Mouse (Mus musculus): Measurements from ENCODE around the gene B4galnt1.
"Not testable (repeated sequence)": the region's sequence is repeated elsewhere in the genome, so short reads cannot be mapped to it uniquely, and the experiment has no call there.

Gene B4galnt1

DNA sequence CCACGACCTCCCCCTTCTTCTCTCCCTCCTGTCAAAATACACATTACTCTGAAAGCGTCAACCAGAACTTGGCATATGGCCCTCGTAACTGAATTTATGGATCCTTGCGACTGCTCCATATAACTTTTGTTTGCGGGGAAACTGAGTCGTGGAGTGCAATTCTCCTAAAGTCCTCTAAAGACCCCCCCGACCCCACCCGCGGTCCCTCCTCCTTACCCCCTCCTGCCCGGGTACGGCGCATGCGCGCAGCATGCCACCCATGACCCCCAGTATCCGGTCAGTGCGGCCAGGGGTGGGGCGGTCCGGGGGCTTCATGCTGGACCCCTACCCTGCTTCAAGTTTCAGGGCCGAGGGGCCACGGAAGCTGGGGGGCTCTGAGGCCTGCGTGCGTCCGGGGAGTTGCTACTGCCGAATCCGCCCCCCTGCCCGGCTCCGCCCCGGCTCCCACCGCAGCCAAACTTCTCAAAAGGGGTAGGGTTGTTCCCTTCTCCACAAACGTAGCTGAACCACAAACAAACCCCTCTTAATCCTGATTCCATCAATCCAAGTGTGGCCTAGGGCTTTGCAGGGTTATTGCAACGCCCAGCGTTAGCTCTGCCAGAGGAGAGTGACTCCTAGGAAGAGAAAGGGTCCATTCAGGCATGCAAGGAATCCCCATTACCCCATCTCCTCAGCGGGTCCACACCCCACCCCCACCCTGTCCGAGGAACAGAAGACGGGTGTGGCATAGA, 24.8 kb downstream of the B4galnt1 start, which contains the start of gene Arhgef25:
Gene Arhgef25, minus strand, starts transcription at position 433 of the 731 bp plus-strand sequence.
- DNase-seq (ENCODE audit: low spot score), result no peak

DNA sequence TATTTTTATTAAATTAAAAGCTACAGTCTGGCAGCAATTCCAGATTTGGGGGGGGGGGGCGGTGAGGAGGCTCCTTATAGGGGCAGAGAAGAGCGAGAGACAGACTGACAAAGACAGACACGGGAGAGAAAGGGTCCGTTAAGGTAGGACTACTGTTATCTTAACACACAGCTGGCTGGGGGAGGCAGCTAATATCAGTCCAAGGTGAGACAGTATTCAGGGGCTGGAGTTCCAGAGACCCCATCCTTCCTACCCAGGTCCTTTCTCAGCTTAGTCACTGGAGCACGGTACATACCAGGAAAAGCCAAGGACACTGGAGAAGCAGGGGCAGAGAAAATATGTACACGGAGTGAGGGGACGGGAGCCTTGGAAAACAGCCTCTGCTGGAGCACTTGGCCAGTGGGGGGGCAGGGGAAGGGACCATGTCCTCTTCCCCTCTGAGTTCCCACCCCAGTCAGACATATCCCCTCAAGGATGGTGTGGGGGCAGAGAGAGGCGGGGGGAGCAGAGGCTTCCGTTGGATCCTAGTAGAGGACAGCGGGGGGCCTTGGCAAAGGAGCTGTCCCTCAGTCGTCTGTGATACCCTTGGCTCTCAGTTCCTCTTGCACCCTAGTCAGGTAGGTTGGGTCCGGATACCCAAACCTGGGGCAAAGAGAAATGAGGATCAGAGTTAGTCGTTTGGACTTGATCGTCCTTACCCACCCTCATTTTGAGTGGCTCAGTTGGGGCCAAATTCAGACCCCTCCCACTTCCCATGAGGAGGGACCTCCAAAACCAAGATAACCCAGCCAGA, 25.6 kb downstream of the B4galnt1 start:
- no peak for DNase-seq (ENCODE audit: low spot score)

- no peak for DNase-seq (ENCODE audit: low spot score)
These were observed 26.4 kb downstream of the B4galnt1 start for GRCm38 (mm10) chr10:127191191-127192056.

DNA sequence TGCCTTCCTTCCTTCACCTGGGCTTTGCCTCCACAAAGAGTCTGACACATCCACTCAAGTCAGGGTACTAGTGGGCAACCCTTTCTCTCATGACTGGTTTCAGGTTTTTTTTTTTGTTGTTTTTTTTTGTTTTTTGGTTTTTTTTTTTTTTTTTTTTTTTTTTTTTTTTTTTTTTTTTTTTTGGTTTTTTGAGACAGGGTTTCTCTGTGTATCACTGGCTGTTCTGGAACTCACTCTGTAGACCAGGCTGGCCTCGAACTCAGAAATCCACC, 27.0 kb downstream of the B4galnt1 start:
- not testable (repeated sequence) for DNase-seq (ENCODE audit: low spot score)

DNA sequence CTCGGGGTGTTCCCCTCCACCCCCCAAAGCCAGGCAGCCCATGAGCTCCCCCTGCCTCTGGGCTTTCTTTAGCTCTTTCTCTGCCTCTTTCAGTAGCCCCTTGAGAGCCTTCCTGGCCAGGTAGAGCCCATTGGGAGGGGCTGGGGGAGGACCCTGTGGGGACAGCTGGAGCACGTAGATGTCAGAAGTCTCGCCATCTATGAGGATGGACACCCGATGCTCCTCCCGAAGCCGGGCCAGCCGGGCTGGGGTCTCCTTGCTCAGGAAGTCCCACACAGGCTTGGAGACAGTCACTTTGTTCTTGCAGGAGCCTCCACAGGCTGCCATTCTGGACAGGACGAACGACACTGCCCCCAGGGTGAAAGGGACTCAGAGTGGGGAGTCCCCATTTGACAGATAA, 28.0 kb downstream of the B4galnt1 start:
- DNase-seq (ENCODE audit: low spot score), result no peak

GRCm38 (mm10) chr10:127194428-127195327, 29.7 kb downstream of the B4galnt1 start:
- DNase-seq (ENCODE audit: low spot score), result no peak

DNA sequence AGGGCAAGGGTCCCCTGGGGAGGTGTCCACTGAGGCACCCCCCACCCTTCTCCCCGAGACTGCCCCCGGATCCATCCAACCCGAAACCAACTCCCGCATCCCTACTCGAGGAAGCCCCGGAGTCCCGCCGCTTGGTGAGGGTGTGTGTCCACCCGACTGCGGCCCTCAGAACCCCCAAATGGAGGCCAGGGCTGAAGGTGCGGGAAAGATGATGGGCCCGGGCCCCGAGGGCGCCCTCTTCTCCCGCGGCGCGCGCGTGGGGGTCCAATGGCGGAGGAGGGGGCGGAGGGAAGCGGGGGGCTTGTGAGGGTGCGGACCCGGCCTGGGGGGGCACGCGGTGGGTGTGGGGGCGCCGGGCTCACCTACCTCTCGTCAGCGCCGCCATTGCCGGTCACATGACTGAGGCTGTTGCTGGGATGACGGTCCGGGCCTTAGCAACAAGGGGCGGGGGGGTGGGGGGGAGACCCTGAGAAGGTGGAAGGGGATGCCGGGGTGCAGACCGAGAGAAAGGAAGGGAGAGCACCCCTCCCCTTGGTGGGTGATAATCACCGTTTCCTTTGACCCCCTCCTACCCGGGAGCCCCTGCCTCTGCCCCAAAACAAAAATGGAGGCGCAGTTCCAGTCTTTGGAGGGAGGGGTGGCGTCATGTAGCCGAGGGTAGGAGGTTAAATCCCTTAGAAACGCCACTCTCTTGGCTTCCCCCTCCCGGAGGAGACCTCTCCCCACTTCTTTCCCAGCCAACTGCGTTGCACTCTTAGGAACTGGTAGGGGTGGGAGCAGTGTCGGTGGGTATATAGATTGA, 30.5 kb downstream of the B4galnt1 start, which contains the start of gene Dtx3:
Gene Dtx3, minus strand, starts transcription at position 401 of the 802 bp plus-strand sequence.
- DNase-seq (ENCODE audit: low spot score), result no peak

GRCm38 (mm10) chr10:127196392-127196791, 31.4 kb downstream of the B4galnt1 start:
- no peak for DNase-seq (ENCODE audit: low spot score)

- no peak for DNase-seq (ENCODE audit: low spot score)
These were observed 32.1 kb downstream of the B4galnt1 start for GRCm38 (mm10) chr10:127197104-127197503.

GRCm38 (mm10) chr10:127197505-127198110, 32.6 kb downstream of the B4galnt1 start:
- DNase-seq (ENCODE audit: low spot score), result no peak

DNA sequence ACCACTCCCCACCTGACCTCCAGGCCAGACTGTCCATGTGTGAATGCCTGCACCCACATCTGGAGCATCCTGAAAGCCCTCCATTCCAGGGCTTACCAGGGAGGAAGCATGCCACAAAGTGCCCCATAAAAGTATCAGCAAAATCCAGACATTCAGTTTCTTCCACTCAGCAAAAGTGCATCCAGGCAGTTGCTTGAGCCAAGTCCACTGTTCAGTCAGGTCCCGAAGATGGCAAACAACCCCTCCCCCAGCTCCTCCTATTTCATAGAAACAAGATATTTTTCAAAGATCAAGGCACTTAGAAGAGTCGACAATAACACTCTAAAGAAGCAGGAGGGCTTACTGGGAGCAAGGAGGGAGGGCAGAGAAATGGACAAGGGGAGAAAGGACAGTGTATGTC, 33.5 kb downstream of the B4galnt1 start:
- no peak for DNase-seq (ENCODE audit: low spot score)

- DNase-seq (ENCODE audit: low spot score), result no peak
These were observed 34.0 kb downstream of the B4galnt1 start for GRCm38 (mm10) chr10:127199068-127199467.

DNA sequence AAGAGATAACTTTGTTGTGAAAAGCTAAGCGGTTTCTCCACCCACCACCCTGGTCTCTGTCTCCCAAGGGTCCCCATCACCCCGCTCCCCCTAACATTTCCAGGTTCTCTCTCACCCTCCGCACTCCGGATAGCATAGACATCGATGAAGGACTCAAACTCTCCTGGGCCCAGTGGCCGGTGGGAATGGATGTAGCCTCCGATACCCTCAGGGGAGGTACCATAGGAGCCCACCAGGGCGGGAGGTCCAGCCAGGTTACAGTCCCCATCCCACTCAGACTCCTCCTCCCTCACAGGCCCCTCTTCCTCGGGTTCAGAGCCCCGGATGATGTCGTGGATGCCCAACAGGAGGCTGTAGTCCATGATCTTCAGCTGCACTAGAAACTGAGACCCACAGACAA, 34.4 kb downstream of the B4galnt1 start:
- DNase-seq (ENCODE audit: low spot score), result no peak

- DNase-seq (ENCODE audit: low spot score), result no peak
These were observed 35.3 kb downstream of the B4galnt1 start for GRCm38 (mm10) chr10:127200279-127200678.

- DNase-seq (ENCODE audit: low spot score), result no peak
These were observed 38.1 kb downstream of the B4galnt1 start for GRCm38 (mm10) chr10:127203106-127203505.

GRCm38 (mm10) chr10:127204589-127204988, 39.6 kb downstream of the B4galnt1 start:
- no peak for DNase-seq (ENCODE audit: low spot score)

GRCm38 (mm10) chr10:127205373-127205772, 40.3 kb downstream of the B4galnt1 start:
- DNase-seq (ENCODE audit: low spot score), result no peak

DNA sequence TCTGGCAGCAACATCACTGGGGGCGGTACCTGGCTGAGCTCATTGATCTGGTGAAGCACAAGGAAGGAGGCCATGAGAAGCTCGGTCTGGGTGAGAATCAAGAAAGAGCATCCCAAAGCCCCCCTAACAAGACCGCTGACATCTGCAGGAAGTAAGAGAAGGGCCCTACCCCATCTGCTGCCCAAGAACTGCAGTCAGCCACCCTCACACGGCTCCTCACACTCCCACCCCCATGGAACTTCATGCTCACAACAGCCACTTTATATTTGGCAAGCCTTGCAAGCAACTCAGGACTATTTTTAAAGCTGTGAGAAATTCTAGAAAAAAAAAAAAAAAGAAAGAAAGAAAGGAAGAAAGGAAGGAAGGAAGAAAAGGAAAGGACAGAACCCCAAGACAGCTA, 43.9 kb downstream of the B4galnt1 start:
- no peak for DNase-seq (ENCODE audit: low spot score)

DNA sequence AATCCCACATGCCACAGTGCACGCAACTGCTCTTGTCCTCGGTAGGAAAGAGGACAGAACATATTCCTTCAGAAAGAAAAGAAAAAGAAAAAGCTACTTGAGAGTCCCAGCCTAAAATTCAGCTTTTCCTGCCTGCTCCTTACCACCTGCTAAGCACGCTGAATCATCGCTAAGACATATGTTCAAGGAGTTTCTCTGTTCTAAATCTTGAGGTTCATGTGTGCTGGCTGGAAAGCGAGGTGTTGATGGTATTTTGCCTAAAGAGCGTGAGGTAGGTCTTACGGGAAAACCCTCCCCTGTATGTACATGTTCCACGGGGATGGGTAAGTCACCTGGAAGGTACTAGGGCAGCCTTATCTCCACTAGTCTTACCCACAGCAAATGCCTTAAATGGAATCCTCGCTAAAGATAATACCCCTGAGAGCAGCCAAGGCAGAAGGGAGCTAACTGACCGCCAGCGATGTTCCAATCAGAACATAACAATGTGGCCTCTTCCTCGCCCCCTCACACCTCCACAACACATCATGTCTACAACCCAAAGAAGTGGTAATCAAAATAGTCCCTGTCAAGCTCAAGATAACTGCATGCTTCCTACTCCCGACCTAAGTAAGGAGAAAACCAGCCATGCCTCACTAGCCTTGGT, 45.0 kb downstream of the B4galnt1 start:
- no peak for DNase-seq (ENCODE audit: low spot score)

DNA sequence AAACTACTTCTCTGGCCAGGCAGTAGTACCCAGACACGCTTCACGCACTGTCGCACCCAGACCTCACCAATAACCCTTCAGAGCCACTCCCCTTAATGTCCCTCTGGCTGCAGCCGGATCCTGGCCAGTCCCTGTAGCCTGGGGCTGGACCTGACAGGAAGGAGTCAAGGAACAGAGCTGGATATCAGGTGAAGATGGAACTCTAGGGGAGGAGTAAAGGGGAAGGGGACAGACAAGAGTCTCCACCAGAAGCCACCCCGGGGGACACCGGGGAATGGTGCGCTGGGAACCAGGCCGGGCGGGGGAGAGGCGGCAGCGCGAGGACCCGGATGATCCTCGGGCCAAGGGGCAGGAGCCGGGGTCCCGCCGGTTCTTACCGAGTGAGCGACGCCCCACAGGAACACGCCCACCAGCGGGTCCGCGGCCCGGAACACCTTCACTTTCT, 46.0 kb downstream of the B4galnt1 start:
- DNase-seq (ENCODE audit: low spot score), result no peak

All from T-cell, adult 2 months (primary cell).